Mouse (Mus musculus): ENCODE results near the gene Nebl. TPM values are rescaled to one million over a fixed set of nuclear protein-coding genes. Genes with fewer than 3 reads are reported as not detected.

Nebl gene
- total RNA-seq, 2 experiments from 2014 or later, result 148 to 159 TPM

DNA sequence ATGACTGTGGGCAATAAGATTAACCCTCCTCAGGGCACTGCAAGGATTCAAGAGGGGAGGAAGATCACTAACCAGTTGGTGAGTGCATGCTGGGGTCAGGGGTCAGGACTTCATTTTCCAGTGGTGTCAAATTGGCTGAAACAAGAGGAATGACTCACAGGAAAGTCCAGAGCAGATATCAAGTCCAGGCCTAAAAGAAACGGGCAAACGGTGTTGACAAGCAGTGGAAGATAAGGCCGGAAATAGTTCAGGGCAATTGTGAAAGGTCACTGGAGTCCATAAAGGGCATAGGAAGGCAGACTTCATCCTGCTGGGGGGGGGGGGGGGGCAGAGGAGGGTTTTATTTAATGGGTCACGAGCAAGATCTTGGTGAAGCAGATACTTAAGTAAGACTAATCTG, 207.5 kb downstream of the Nebl start:
- Histone ChIP-seq H3K4me3 (no peak overlapping the region), H3K27ac (no peak overlapping the region)
- TF ChIP-seq CTCF (conservative IDR thresholded peaks at IDR 0.05), result no peak
- no peak for DNase-seq (ENCODE audit: low spot score in 2 of 2)

DNA sequence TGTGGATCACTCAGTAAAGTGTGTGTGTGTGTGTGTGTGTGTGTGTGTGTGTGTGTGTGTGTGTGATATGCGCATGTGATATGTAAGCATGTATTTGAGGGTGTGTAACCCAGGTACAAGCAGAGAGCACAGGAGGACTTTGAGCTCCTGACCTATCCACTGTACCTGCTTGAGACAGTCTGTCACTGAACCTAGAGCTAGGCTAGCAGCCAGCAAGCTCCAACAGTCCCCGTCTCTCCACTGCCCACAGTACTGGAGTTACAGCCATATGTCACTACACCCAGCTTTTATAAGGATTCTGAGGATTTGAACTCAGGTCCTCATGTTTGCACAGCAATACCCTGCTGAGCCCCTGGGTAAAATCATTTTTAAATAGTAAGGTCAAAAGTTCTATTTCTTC, 215.6 kb downstream of the Nebl start:
- H3K27ac ChIP-seq, result no peak overlapping the region
- no peak for TF ChIP-seq CTCF (conservative IDR thresholded peaks at IDR 0.05)
- no peak for DNase-seq (ENCODE audit: low spot score in 2 of 2)
- no peak overlapping the region for H3K4me3 ChIP-seq

DNA sequence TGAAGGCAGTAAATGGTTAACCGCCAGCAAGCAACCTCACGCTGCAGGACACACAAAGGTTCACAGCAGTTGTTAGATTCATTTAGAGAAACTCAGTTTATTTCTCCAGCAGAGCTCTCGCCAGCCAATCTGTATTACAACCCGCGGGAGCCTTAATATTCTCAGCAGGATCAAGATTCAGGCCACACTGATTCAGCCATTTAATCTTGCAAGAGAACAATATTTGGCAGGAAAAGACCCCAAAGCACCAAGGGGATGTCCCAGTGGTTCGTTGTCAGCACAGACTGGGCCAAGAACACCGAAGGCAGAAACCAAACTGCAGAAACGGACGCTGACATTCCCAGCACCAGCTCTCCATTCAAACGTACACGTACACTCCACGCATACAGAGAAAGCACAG, 216.5 kb downstream of the Nebl start:
- no peak for DNase-seq (ENCODE audit: low spot score in 2 of 2)

DNA sequence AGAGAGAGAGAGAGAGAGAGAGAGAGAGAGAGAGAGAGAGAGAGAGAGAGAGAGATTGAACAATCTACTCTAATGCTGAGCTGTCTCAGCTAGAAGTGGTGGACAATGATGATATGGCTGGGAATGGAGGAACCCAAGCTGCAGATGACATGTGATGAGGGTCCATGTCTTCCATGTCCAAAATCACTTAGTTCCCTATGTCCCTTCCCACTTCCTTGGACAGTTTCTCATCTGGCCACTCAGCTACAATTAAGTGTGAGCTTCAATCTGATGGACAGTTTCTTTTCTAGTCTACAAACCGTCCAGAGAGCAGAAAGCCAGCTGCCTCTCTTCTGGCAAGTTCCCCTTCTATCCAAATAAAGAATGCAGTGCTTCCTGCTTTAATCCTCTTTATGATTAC, 221.3 kb downstream of the Nebl start:
- no peak for TF ChIP-seq CTCF (conservative IDR thresholded peaks at IDR 0.05)
- Histone ChIP-seq H3K4me3 (no peak overlapping the region), H3K27ac (peak overlapping the region; percentile 40; the same call in 1 of the 2 replicates)
- DNase-seq (ENCODE audit: low spot score in 2 of 2), result no peak

More for the DNA sequence above, 216.5 kb downstream of the Nebl start:
- Histone ChIP-seq H3K4me3 (no peak overlapping the region), H3K27ac (peak overlapping the region; percentile 32; the same call in 1 of the 2 replicates)
- TF ChIP-seq CTCF (conservative IDR thresholded peaks at IDR 0.05), result no peak

DNA sequence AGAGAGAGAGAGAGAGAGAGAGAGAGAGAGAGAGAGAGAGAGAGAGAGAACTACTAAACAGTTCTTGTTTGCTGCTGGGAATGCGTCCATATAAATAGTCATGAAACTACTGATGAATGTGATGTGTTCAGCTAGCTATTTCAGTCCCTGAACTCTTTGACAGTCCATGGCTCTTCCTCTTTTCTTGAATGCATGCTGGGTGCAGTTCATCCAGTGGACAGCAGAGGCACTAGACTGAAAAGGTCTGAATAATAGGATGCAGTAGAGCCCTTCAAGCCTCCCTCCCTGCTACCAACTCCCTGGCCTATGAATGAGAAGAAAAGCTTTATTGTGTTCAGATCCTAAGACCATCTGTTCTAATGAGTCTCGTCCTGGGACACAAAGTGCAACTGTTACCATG, 223.9 kb downstream of the Nebl start:
- TF ChIP-seq CTCF (conservative IDR thresholded peaks at IDR 0.05), result peak; percentile 69
- Histone ChIP-seq H3K27ac (no peak overlapping the region), H3K4me3 (no peak overlapping the region)
- no peak for DNase-seq (ENCODE audit: low spot score in 2 of 2)

DNA sequence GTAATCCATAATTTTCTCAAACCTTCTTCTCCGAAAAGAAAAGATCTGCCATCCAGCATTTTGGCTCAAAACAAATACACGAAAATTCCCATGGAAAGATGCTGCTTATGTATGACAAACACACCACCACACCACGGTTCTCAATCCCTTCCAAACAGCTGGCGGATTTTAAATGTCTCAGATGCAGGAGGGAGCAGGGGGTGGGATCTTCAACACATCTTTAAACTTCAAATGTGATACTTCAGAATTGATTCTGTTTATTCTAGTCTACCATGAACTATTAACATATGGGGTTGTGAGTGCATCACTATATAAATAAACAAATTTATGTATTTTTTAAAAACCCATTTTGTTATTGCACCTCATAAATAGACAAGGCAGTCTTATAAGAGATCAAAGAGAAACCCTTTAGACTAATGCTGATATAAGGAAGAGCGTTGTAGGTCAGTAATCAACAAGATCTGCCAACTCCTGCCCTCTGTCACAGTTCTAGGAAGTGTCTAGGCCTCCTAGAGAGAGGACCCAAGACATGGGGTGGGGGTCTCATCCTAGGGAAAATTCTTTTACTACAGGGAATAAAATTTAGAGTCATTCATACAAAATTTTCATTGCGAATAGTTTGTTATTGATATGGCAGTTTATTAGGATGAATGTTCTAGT, 227.0 kb downstream of the Nebl start:
- no peak overlapping the region for H3K27ac ChIP-seq
- no peak overlapping the region for H3K4me3 ChIP-seq
- no peak for DNase-seq (ENCODE audit: low spot score in 2 of 2)
- no peak for TF ChIP-seq CTCF (conservative IDR thresholded peaks at IDR 0.05)

DNA sequence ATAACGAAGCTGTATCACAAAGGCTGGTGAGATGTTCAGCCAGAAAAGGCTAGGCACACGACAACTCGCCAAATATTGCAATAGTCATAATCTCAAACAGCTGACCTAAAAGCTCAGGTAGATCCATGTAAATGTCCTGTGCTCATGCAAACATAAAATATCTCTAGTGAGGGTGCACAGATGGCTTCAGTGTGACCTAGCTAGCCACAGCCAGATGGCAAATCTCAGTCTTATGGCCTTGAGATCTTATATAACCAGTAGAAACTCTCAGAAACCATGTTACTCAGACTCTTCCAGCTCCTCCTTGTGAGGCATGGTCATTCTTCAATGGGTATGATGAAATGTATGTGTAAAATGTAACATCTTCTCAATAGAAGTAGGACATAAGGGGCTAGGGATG, 230.2 kb downstream of the Nebl start:
- no peak overlapping the region for H3K4me3 ChIP-seq
- no peak for DNase-seq (ENCODE audit: low spot score in 2 of 2)
- no peak for TF ChIP-seq CTCF (conservative IDR thresholded peaks at IDR 0.05)
- H3K27ac ChIP-seq, result no peak overlapping the region

DNA sequence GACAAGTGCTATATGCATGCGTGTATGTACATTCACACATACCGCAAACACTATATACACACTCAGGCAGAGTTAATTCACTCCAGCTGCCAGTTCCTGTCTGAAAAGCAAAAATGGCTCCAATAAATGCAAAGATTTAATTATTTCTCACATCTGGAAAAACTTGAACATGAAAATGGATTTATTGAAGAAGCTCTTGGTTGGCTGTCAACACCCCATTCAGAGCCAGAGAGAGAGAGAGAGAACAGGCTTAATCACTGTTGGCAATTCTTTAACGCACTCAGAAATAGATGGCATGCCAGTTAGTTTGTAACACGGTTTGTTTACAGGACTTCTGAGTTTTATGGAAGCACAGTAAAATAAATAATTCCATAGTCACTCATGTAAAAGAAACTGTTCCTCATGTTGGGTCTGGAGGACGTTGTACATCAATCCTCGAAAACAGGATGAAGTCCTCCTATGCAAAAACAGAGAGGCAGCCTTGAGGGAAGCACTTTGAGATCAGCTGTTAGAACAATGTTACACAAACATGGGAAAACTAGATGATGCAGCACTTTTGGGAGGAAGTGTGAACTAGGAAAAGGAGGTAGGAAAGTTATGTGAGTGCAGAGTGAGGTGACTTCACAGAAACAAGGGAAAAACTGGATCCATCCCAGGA, 265.6 kb downstream of the Nebl start:
- no peak for TF ChIP-seq CTCF (conservative IDR thresholded peaks at IDR 0.05)
- DNase-seq (ENCODE audit: low spot score in 2 of 2), result no peak
- Histone ChIP-seq H3K27ac (no peak overlapping the region), H3K4me3 (no peak overlapping the region)

DNA sequence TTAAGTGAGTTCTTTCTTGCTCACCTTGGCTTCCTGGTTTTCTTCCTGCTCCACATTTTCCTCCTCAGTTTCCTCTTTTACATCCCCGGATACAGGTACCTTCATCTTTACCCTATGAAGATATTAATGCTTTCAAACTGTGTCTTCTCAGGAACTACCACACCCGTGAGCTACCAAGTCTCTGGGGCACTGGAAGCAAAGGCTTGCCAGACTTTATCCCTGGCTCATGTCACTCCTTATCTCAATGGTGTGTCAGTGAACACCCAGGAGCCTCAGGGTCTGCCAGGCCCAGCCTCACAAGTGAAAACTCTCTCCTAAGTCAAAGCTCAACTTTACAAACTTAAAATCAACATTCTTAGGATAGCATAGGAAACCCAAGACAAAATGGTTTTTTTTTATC, 270.8 kb downstream of the Nebl start:
- TF ChIP-seq CTCF (conservative IDR thresholded peaks at IDR 0.05), result no peak
- no peak for DNase-seq (ENCODE audit: low spot score in 2 of 2)
- Histone ChIP-seq H3K4me3 (no peak overlapping the region), H3K27ac (no peak overlapping the region)

DNA sequence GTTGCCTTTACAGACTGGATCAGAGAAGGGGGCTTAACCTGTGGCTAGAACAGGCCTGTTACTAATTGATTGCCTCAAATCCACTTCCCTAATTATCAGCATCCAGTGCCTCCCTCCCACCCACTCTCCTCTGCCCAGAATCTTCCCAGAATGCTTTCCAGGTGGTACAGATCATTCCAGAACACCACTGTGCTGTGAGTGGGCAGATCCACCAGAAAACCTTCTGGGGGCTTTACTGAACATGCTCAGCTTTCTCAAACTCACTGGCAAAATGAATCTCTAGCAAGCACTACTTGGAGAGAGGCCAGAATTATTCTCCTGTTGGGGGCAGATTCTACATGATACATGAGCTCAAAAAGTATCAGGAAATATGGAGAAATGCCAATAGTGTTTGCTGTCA, 277.6 kb downstream of the Nebl start:
- Histone ChIP-seq H3K27ac (peak overlapping the region; percentile 79), H3K4me3 (no peak overlapping the region)
- peak; percentile 69 to 80 for DNase-seq (ENCODE audit: low spot score in 2 of 2)
- no peak; the same call in 1 of the 2 replicates for TF ChIP-seq CTCF (conservative IDR thresholded peaks at IDR 0.05)

DNA sequence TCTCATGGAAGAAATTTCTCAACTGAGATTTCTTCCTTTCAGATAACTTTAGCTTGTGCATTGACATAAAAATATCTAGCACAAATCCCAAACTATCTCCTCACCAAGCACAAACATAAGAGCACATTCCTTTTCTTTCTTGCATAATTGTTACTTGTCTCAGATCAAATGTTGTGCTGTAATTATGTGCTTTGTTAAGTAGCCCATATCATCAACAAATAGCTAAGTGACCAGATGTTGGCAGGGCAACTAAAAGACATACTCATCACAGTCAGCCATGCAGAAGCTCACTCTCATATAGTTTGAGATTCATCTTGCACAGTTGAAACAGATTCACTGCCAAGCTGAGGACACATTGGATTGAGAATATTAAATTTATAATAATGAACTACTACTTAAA, 282.9 kb downstream of the Nebl start:
- no peak for DNase-seq (ENCODE audit: low spot score in 2 of 2)
- Histone ChIP-seq H3K4me3 (no peak overlapping the region), H3K27ac (no peak overlapping the region)
- TF ChIP-seq CTCF (conservative IDR thresholded peaks at IDR 0.05), result no peak

DNA sequence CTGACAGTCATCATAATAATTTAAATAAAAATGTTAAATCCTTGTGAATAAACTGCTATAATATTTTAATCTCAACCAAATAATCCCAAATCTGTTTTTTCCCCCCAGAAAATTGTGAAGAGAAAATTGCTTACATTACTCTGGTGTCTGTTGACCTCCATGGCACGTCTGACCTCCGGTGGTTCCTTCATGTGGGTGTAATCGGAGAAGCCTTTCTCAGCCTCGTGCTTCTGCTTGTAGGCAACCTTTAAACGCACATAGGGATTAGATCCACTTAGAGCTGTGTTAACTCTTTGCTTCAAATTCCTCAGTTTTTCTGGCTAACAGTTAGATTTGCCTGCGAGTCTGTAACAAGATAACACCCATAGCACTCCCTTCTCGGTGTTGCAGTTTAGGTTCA, 287.7 kb downstream of the Nebl start:
- no peak for TF ChIP-seq CTCF (conservative IDR thresholded peaks at IDR 0.05)

DNA sequence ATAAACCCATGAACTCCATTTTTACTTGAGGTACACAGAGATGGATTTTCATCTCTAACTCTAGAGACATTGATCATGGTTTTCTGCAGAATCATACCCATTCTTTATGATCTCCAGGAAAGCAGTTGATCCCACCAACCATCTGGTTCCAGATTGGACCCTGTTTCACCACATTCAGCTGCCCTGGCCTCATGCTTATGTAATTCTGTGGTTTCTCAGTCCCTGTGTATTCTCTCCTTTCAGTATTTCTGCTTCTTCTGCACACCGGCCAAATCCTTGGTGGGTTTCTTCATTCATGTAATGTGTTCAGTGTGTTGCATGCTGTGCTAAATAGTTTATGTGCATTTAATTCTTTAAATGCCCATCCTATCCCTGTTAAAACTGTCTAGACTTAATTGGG, 292.9 kb downstream of the Nebl start:
- TF ChIP-seq CTCF (conservative IDR thresholded peaks at IDR 0.05), result no peak
- Histone ChIP-seq H3K4me3 (no peak overlapping the region), H3K27ac (no peak overlapping the region)
- DNase-seq (ENCODE audit: low spot score in 2 of 2), result no peak

More for the DNA sequence above, 287.7 kb downstream of the Nebl start:
- H3K27ac ChIP-seq, result no peak overlapping the region
- DNase-seq (ENCODE audit: low spot score in 2 of 2), result no peak
- no peak overlapping the region for H3K4me3 ChIP-seq
